Mouse (Mus musculus) gastrocnemius, adult 8-10 months (tissue): ENCODE data around the gene Tnfaip6. TPM values are rescaled to one million over a fixed set of nuclear protein-coding genes. Genes with fewer than 3 reads are reported as not detected.

Experiments
- DNase-seq, 2 experiments: peaks; one replicate each; pipeline ENCODE4 v3.0.0; 2022; ENCODE audit warnings: low spot score in 2 of 2
- total RNA-seq, 4 experiments: library from RNA; stranded (reverse); gene quantifications; 2 replicates each; pipeline ENCODE4 v1.2.4; 2022

Gene Tnfaip6
- total RNA-seq, 4 experiments from 2014 or later: 0.36 to 0.54 (median 0.46) TPM

DNA sequence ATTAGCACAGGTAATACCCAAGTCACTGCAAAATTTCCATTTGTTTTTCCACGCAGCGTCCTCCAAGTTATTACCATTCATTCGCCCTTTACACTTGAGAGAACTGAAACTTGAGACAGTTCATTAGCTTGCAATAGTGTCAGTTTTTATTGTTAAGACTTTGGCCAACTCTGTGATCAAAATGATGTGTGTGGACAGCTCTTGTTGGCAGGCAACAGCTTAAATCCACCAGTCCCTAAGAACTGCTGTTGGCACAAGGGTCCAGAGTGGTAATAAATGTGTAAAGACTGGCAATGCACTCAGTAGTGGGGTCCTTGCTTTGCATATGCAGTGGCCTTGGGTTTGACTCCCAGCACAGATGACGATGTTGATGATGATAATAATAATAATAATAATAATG lies 14.5 kb downstream of the Tnfaip6 start:
- no peak for DNase-seq

DNA sequence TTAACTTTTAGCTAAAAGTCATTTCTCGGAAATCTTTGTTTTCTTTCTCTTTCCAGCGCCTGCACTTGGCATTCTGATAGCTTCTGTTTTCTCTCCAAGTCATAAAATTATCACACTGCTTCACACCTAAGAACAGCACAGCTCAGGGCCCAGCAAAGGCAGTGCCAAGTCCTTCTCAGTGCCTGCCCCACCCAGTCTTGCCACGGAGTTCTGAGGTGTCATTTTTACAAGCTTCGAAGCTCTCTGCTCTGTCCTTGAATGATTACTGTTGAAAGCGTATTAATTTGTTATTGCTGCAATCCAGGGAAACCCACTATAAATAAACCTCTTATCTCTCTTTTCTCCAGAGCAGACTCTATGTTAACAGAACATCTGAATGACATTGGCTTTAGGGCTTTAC lies 15.7 kb downstream of the Tnfaip6 start:
- no peak for DNase-seq

DNA sequence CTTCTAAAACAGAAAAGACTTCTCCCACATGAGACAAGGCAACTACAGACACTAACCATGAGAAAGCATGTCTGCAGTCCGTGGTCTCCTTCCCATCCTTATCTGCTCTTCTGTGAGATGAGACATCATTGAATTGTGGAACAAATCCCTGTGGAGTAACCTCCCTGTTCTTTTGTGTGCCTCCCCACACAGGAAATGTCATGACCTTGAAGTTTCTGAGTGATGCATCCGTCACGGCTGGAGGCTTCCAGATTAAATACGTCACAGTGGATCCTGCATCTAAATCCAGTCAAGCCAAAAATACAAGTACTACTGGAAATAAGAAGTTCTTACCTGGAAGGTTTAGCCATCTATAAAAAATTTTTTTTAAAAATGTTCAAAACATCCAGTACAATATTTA lies 17.8 kb downstream of the Tnfaip6 start:
- DNase-seq: no peak

DNA sequence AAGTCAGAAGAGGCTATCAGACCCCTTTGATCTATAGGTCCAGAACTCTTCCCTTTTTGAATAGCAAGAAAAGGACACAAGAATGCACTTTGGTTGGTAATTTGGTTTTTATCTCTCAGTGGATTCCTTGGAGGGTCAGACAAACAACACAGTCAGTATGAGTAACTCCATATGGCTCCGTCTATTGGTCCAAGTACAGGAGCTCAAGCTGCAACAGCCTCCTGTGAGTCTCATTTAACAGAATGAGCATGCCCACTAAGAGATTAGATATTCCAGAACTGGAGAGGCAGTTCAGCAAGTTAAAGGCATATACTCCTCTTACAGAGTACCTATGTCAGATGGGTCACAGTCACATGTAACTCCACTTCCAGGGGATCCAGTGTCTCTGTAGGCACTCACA lies 19.3 kb downstream of the Tnfaip6 start:
- no peak for DNase-seq

DNA sequence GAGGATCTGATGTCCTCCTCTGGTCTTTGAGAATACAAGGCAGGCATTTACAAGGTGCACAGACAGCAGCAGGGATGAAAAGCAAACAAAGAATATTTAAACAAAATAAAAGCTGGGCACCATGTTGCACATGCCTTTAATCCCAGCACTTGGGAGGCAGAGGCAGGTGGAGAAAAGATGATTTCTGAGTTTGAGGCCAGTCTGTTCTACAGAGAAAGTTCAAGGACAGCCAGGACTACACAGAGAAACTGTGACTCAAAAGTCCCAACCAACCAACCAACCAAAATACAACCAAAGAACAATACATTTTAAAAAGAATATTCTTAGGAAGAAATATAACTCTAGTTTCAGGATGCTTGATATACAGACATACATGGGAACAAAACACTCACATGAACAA lies 19.9 kb downstream of the Tnfaip6 start:
- no peak for DNase-seq

DNA sequence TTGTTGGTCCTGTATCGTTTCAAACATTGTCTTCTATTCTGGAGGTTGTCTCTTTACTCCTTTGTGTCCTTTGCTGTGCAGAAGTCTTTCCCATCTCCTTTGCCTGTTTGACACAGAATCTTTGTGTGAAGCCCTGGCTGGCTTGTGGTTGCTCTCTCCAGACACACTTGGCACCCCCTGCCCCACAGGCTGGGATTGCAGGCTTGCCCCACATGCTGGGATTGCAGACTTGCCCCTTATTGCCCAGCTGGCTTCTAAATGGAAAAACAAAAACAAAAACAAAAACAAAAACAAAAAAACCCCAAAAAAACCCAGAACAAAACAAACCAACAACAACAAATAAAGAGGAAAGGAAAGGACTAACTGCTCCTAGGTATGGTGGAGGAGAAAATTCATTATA lies 30.8 kb downstream of the Tnfaip6 start:
- no peak for DNase-seq

DNA sequence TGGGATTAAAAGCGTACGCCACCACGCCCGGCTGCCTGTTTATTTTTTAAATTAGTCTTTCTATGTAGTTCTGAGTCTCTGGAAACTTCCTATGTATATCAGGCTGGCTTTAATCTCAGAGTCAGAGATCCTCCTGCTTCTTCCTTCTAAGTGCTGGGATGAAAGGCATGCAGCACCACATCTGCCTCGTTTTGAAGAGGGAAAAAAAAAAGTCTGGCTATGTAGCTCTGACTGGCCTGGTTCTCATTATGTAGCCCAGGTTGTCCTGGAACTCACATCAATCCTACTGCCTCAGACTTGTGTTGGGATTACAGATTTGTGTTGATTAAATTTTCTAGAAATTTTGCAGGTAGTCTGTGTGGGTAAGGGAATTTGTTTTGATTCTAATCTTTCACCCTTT lies 33.0 kb downstream of the Tnfaip6 start:
- DNase-seq: no peak

DNA sequence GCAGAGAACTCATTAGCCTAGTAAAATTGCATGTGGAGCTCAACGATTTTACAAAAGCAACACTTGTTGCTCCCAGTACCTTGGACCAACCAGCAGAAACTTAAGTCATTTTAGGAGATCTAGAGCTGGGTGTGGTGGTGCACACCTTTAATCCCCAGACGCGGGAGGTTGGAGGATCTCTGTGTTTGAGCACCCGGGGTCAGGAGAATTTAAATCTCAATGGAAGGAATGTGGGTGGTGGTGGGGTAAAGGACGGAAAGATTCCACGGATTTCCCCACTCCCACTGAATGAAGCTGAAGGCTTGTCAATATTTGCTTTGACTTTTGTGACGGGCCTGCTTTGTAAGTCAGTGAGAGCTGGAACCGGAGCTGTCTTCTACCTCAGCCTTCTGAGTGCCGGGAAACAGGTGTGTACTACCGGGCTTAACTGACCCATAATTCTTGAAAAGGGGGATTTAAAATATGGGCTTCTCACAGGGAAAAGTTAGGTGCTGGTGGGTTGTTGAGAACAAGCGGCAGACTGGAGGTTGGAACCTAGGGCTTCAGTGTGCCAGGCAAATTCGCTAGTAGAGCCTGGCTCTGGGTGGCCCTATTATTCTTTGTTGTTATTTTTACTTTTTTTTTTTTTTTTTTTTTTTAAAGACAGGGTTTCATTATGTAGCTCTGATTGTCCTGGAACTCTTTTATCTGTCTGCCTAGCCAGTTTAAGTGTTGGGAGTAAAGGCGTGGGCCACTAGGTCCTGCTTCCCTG lies 33.6 kb downstream of the Tnfaip6 start:
- no peak for DNase-seq

DNA sequence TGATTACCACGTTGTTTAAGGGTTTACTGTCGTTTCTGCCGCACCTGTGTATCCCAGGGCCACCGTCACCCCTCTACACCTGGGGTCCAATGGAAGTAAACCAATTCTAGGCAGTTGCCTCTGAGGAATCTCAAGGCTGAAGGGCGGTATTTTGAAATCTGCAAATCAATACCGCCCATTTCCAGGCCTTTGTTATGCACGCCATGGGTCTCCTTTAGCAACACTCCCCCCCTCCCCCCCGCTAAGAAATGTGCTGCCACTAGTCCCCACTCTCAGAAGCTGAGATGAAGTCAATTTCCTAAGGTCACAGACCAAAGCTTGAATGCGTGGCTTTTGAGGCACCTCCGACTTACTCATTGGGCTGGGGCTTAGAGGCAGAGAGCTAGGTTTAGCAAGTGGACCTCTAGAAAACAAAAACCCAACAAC lies 34.3 kb downstream of the Tnfaip6 start:
- DNase-seq: no peak

DNA sequence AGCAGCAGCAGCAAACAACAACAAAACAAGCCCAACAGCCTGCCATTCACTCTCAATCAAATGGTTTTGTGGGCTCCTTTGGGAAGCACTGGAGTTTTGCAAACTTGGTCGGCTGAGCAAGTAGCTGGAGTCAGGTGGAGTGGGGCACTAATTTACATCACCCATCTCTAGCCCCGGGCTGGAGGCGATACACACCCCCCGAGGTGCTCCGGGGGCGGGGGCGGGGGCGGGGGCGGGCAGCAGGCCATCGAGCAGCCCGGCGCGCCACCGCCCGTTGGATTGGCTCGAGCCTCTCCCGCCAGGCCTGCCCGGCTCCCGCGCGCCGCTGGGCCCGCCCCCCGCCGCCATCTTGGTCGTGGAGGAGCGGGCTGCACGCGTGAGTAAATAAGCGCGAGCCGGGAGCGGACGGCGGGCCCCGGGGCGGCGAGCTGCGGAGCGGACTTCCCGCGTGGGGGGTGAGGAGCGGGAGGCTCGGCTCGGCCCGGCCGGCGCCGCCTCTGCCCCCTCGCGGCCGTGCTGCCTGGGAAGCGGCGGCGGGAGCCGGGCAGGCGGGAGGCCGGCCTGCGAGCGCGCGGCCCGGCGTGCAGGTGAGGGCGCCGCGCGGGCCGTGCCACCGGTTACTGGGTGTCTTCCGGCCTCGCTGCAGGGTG lies 34.8 kb downstream of the Tnfaip6 start, which contains the start of gene Rif1:
Gene Rif1, plus strand, starts transcription at position 342 of the 650 bp plus-strand sequence.
- DNase-seq: peak; percentile 72 to 73

DNA sequence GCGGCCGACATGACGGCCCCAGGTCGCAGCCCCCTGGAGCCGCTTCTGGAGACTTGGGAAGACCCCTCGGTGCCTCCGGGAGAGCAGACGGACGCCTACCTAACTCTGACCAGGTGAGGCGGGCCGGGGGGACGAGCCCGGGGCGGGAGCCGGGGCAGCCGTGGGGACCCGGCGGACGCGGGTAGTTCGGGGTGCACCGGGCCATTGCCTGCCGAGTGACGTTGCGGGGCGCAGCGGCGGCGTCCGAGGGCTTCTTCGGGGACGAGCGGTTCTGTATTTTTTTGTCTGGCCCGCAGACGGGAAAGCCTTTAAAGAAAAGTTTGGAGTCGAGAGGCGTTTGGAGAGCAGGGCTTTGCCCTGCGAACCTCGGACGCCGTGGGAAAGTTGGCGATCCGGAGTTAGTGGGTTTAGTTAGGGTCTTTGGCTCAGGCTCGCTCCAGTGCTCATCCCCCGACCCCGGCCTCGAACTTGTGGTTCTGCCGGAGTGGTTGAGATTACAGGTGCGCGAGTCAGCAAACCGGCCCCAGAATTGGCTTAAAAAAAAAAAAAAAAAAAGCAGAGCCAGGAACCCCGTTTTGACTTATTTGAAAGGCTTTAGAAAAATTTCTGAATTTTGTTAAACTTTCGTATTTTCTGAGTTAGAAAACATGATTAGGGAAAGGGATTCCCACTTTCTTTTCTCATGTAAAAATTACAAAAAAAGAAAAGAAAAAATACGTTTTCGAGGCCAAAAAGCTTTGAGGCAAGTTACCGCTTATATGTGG lies 35.5 kb downstream of the Tnfaip6 start:
- peak; percentile 4 to 7 for DNase-seq

DNA sequence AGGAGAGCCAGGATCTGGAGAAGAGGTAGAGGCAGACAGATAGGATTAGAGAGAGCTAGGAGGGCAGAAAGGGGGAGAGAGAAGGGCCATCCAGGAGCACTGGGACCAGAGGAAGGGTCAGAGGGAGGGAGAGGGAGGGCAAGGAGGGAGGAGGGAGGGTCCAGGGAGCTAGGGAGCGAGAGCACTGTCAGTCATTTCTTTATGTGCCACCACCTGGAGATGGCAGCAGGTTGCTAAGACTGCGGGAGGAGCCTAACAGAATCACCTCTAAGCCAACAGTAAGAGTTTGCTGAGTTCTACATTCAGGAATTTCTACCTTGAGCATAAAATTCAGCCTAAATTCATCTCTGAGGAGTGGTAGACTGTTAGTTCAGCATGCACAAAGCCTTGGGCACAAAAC lies 40.9 kb downstream of the Tnfaip6 start:
- DNase-seq: no peak

DNA sequence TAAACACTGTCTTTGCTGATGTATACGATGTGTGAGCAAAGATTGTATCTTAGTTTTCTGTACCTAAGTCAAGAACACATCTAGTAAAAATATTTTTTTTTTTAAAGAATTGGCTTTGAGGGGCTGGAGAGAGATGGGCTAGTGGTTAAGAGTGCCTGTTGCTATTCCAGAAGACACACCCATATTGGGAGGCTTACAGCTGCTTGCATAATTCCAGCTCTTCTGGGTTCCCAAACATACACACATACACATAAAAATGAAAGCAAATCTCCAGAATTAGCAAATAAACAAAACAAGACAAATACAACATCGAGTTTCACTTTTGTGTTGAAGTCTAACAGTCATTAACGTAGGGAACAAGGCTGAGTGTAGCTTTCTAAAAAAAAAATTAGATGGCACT lies 46.2 kb downstream of the Tnfaip6 start:
- DNase-seq: no peak

DNA sequence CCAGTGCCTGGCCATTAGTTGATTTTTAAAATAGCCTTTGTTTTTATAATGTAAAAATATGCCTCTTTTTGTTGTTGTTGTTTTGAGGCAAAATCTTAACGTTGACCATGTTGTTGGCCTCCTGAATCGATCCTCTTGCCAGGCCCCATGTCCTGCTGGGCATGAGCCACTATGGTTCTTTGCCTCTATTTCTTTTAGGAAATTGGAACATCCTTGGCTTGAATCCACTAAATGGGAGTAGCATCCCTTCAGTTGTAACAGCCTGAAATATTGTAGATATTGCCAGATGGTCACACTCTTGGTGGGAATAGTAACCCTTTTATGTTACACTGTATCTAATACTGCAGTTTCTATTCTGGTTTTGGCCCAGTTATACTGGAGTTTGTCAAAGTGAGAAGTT lies 46.8 kb downstream of the Tnfaip6 start:
- no peak for DNase-seq

Other genes with a start within 250 kb of the Tnfaip6 start
- gene Rbm43, start 102.8 kb upstream of the Tnfaip6 start, total RNA-seq: 1 to 10 TPM in 1 of 4 experiments, under 1 TPM in 3; 0.27 to 1.4 (median 0.69) TPM
- 1 to 10 TPM; 1.5 to 2.9 (median 1.9) TPM for gene Nmi, start 64.5 kb upstream of the Tnfaip6 start, total RNA-seq
- gene Rif1, start 34.8 kb downstream of the Tnfaip6 start, total RNA-seq: 10 to 100 TPM; 12.3 to 17.0 (median 13.6) TPM